Mouse (Mus musculus) heart, postnatal 36 days (tissue): ENCODE measurements around the gene Klhdc9. TPM values are rescaled to one million over a fixed set of nuclear protein-coding genes. Genes with fewer than 3 reads are reported as not detected.
"Not testable (repeated sequence)": the region's sequence is repeated elsewhere in the genome, so short reads cannot be mapped to it uniquely, and the experiment has no call there.

Source experiments
- DNase-seq, 2 experiments: peaks; one replicate each; pipeline ENCODE4 v3.0.0; 2021 to 2022
- intact Hi-C: fragments of 180-260 bp; cut with DNase I; formaldehyde crosslinking; loops from one replicate; pipeline ENCODE4 v1.15.1; 2025
- total RNA-seq, 2 experiments: library from RNA; stranded (reverse); gene quantifications; 2 replicates each; pipeline ENCODE4 v1.2.3; 2021

The Klhdc9 gene
- total RNA-seq, 2 experiments from 2014 or later = not detected

DNA sequence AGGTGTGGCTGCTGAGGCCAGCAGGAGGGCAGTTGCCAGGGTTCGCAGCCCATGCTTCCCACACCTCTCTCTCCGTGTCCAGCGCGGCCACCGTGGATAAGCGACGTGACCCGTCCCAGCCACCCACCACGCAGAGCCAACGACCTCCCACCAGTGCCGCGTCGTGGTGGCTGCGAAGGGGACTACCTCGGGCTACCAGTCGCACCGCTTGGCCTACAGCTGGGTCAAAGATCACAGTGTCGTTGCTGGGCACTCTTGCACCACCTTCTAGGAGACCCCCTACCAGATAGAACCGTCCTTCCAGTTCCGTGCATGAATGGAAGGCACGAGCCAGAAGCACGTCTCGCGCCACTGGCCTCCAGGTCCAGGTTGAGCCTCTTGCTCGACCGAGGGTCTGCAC, 345 bp downstream of the Klhdc9 start:
- intact Hi-C loops = loop anchor here (2.0 kb wide), 1 partner anchor 51 kb away; the partner anchor contains the start of gene Usf1

DNA sequence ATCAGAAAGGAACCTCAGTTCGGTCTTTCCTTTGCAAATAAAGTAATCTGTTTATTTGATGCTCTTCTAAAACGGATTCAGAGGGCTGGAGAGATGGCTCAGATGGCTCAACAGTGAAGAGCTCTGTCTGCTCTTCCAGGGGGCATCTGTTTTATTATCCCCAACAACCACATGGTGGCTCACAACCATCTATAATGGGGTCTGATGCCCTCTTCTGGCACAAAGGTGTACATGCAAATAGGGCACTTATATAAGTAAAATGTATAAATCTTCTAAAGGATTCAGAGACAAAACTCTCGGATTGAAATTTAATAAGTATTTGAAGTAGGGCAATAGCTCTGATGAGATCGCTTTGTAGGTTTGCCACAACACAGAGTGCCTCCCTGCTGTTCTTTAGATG, 2.2 kb downstream of the Klhdc9 start:
- intact Hi-C loops = loop anchor here (2.0 to 5.0 kb wide), 2 partner anchors 208 to 241 kb away; no protein-coding TSS in a partner anchor
- no peak for DNase-seq

More for the DNA sequence above, 345 bp downstream of the Klhdc9 start:
- DNase-seq = no peak

DNA sequence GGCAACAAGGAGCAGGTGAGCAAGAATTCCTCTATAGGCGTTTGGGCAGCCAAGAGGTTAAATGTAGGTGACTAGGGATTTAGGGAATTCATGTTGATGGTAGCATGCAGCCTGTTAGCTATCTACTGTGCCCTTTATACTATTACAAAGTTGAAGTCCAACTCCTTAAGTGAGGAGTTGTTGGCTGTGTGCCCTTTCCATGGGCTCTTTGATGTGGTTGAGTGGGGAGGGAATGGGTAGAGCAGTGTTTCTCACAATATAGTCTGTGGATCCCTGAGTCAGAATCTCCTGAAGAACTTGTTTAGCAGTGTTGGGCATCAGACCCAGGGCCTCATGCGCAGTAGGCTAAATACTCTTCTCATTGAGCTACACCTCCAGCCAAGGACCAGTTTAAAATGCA, 3.8 kb downstream of the Klhdc9 start:
- DNase-seq = no peak
- intact Hi-C loops = loop anchor here (2.0 to 5.0 kb wide), 2 partner anchors 34 to 240 kb away; no protein-coding TSS in a partner anchor

DNA sequence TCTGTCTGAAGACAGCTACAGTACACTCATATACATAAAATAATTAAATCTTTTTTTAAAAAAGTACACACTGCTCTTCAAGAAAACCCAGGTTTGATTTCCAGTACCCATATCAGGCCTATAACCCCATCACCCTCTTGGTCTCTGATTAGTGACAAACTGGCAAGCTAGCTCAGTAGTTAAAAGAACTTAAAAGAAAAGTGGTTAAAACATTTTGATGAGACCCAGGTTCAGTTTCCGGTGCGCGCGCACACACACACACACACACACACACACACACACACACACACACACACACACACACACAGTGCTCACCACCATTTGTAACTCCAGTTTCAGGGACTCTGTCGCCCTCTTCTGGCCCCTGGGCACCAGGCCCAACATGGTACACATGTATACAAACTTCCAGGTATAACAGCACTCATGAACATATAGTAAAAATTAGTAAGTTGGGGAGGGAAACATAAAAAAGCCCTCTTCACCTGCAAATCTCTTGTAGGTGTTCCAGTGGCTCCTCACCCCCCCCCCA, 4.7 kb downstream of the Klhdc9 start:
- intact Hi-C loops = loop anchor here (2.0 to 5.0 kb wide), 2 partner anchors 33 to 239 kb away; no protein-coding TSS in a partner anchor
- no peak for DNase-seq

DNA sequence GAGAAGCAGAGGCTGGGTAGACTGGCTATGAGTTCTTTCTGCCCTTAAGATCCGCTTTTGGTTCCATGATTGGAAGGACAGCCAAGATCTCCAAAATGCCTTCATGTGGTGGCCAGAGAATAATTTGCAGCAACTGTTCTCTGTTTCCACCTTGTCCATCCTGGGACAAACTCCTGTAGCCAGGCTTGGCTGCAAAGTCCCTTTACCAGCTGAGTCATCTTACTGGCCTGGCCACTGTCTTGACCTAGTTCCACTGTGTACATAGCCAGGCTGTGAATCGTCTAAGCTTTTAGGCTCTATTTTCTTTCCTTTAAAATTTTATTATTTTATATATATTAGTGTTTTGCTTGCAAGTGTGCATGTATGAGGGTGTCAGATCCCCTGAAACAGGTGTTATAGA, 11.4 kb downstream of the Klhdc9 start:
- intact Hi-C loops = no loop called here
- no peak for DNase-seq

DNA sequence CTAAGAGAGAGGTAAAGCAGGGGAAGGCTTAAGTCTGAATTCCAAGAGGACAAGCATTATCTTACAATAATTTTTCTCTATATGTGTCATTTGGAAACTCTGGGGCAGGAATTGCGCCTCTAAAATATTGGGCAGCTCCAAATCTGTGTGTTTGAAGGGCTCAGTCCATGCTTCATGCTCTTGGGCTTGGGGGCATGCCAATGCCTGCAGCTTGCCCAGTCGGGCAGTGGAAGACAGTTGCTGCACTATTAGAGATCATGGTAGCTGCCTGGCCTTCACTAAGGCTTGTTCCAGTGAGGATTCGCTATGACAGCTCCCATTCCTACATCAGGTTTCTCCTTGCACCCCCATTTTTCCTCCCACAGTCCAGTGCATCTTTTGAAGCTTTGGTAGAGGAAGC, 11.9 kb downstream of the Klhdc9 start:
- no peak for DNase-seq
- intact Hi-C loops = no loop called here

DNA sequence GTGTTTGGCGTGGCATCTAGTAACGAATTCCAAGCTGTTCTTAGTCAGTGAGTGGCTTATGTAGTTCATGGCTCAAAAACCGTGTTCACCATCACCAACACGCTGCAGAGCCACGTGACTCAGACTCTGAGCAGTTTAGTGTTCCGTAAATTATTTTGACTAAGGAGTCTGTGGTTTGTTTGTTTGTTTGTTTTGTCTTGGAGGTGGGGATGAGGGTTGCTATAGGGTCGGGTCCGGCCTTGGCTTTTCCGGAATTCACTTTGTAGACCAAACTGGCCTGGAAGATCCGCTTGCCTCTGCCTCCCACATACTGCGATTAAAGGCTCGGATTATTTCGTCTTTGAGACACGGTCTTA, 14.5 kb downstream of the Klhdc9 start:
- DNase-seq = no peak
- intact Hi-C loops = no loop called here

DNA sequence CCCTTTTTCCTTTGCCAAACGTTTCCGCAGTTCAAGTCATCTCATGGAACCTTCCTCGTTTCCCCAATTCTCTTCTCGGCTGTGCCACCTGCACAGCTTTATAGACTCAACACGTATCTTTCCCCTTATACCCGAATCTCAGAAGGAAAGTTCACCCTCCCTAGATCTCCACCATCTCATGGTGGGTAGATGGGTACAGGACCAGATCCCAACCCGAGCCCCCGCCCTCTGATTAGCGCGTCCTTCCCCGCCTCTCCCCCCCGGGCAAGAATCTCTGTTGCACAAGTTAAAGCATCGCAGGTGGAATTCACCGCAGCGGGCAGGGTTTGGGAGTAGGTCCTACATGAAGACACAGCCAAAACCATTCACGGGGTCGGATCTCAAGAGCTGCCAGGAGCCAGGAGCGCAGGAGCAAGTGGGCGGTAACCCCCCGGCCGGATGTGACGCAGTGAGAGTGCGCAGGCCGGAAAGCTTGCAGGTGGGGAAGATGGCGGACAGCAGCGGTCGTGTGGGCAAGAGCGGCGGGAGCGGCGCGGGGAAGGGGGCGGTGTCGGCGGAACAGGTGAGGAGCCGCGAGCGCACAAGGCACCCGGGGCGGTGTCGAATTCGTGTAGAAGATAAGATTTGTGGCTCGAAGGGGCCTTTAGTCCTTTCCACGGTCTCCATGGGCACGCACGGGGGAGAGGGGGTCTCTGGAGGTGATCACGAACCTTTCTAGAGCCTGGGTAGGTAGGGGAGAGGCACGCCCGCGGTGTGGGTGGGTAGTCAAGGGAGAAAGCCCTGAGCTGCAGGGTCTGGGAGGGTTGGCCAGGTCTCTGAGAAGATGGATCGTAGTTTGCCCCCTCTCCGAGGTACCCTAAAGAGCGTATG, 15.1 kb downstream of the Klhdc9 start, which contains the start of the genes Nit1 and Pfdn2:
Gene Nit1 (minus strand): TSS at position 422 of the 870 bp plus-strand sequence.
Gene Pfdn2 (plus strand): TSS at position 446 of the 870 bp plus-strand sequence.
- DNase-seq = peak; percentile 88 to 91
- intact Hi-C loops = loop anchor here (1.0 kb wide), 1 partner anchor 15 kb away; no protein-coding TSS in a partner anchor

DNA sequence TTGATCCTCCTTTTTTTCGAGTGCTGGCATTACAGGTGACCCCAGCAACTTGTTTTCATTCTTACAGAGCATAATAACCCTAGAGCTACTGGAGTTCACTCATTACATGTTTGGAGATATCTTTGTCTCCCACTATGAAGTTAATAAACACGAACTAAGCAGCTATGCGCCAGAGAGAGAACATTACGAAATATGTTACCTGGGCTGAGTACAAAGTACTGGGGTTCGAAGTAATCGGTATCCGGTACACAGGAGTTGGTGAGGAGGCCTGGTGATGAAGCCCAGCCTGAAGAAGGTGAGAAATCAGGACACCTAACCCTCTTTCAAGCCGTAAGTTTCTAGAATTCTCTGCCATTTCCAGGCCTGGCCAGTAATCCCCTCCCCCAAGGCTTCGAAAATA, 15.9 kb downstream of the Klhdc9 start:
- DNase-seq = no peak
- intact Hi-C loops = loop anchor here (1.0 kb wide), 1 partner anchor 14 kb away; no protein-coding TSS in a partner anchor

DNA sequence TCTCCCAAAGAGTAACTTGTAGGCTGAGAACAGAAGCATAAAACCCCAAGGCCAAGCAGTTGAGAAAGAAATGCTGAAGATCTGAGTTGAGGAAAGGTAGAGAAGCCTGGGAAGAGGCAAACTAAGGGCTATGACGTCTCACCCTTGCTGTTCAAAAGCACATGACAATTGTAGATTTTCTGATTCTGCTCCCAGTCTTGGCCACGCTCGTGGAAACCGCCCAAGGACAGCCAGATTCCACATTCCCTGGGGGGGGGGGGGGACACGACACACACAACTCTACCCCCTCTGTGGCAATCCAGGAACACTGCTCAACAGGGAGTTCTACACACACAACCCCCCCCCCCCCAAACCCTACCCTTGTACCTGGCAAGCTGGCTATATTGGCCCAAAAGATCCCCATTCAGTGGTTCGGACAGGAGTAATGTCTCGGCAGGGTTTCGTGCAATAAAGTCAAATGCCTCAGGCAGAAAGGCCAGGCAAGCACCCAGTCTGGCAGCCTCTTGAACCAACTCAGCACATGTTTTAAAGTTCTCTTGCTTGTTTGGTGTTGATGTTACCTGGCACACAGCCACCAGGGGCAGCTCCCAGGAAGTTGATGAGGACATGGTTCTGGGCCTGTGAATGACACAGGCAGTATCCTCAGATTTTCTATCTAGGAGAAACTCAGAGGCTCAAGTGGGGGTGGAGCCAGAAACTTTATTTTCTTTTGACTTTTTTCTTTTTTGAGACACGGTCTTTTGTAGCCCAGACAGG, 16.5 kb downstream of the Klhdc9 start:
- intact Hi-C loops = no loop called here
- DNase-seq = no peak

DNA sequence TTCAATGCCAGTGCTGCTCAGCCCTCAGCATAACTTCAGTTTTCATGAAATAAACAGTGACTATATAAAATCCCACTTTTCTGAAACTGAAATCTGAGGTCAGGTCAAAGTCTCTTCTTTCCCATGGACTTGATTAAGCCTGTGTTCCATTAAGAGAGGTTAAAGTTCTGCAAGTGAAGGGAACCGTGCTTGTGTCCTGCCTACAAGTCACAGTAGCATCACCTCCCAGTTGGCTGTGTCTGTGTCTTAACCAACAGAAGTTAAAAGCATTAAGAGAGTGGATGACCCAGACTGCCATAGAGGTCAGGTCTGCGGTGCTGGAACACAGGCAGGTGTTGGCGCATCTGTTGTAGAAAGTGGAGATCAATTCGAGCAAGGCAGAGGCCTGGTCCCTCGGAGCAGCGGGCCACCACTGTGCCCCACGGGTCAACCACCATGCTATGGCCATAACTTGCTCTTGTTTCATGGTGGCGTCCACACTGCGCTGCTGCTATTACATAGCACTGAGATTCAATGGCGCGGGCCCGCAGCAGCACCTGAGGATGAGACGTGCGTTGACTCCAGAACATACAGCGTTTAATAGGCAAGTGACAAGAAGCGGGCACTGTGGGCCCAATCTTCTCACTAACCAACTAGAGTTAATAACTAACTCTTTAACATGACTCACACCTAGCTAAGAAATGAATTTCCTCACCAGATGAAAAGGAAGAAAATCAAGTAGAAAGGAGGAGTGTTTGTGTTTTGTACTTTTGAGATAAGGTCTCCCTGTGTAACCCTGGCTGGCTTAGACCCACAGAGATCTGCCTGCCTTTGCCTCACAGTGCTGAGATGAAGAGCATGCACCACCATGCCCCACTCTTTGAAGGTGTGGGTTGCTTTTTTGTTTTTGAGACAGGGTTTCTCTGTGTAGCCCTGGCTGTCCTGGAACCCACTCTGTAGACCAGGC, 18.1 kb downstream of the Klhdc9 start:
- no peak for DNase-seq
- intact Hi-C loops = no loop called here

DNA sequence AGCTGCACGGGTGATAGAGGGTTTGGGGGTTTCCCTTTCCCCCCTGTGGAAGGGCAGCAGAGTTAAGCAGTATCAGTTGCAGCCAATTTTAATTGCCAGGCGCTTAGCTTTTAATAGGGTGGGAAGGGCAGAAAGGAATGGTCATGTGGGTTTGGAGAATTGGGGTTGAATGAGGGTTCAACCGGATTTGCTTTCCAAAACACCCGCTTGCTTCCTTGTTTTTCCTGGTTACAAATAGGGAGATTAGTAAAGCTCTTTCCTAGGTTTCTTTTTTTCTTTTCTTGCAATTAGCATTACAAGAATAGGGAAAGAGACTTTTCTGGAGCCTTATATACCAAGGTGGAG, 30.4 kb downstream of the Klhdc9 start:
- no peak for DNase-seq
- intact Hi-C loops = loop anchor here (1.0 to 5.0 kb wide), 2 partner anchors 15 to 83 kb away; partner anchors contain the start of genes Nit1 and Pfdn2

DNA sequence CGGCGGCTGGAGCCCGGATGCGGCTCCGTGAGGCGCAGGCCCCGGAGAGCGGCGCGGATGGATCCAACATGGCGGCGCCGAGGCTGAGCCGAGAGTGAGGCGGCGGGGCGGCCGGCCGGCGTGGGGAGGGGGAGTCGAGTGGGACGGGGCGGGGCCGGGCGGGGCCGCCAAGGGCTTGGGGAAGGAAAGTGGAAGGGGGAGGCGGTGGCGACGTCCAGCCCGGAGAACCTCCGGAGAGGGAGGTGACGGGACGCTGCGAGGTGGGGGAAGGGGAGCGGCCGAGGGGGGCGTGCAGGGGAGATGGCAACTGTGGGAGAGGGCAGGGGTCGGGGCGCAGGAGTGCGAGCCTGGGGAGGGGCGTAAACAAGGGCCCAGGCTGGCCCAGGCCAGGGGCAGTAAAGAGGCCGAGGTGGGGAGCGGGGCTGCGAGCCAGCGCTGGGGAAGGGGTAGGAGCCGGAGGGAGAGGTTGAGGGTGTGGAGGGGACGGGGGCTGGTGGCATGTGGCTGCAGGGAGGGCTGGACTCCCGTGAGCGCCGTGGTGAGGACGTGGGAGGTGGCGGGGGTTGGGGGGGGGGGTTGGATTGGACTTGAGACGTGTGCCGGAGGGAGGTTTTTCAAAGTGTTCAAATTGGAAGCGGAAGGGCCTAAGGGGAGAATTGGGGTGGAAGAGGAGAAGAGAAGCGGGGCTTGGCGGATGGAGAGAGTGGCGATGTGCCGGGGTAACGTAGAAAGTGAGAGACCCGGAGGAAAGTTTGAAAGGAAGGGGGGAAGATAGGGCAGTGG, 31.0 kb downstream of the Klhdc9 start:
- intact Hi-C loops = loop anchor here (1.0 to 5.0 kb wide), 3 partner anchors 16 to 82 kb away; partner anchors contain the start of genes Nit1, Pfdn2 and Usf1
- peak; percentile 23 to 48 for DNase-seq

DNA sequence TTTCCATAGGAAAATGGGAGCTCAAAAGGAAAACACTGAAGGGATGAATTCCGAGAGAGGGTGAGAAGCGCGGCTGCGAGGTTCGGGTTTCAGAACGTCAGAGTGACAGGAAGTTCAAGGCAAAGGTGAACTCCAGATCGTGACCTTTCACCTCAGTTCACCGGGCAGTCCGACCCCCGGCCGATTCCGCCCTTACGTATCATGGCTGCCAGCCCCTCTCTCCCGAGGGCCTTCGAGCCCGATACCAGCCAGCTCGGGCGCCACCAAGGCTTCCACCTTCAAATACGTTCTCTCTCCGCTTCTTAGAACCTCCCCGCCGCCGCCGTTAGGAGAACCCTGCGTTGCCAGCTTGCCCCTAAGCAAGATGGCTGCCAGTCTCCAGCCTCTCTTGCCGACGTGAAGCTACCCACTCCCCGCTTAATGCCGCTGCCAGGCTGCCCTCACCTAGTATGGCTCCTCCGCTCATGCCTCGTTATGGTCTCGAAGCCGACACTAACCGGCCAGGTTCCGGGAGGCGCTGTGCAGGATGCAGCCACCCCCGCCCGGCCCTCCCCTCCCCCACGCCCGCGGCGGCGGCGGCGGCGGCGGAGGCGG, 31.7 kb downstream of the Klhdc9 start, which contains the start of gene Dedd:
Gene Dedd (plus strand): TSS at position 307 of the 594 bp plus-strand sequence.
- intact Hi-C loops = loop anchor here (1.0 kb wide), 2 partner anchors 35 to 82 kb away; partner anchors contain the start of gene Usf1
- DNase-seq = peak; percentile 84 to 93

DNA sequence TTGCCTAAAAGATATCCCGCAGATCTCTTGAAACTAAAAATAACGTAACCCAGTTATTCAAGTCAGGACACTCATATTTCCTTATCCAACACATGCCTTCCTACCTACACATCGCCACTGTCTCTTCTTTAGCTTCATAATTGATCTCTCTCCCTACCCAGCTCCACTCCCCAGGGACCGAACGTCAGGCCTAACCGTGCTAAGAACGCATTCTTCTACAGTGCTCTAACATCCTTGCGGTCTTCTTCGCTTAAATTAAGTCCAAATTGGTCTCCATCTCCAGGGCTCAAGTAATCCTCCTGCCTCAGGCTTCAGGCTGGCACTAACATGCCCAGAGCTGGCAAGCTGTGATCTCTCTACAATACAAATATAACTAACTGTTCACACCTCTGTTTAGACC, 32.4 kb downstream of the Klhdc9 start:
- intact Hi-C loops = loop anchor here (1.0 kb wide), 1 partner anchor 34 kb away; no protein-coding TSS in a partner anchor
- no peak for DNase-seq

DNA sequence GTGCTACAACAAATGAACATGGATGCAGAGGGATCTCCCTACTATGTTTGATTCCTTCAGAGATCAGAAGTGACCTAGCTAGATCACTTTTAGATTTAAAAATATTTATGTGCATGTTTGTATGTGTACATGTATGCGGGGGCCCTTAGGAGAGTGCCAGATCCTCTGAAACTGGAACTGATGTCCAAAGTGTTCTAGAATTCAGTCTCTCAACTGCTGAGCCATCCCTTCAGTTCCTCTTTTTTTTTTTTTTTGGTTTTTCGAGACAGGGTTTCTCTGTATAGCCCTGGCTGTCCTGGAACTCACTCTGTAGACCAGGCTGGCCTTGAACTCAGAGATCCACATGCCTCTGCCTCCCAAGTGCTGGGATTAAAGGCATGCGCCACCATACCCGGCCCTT, 34.0 kb downstream of the Klhdc9 start:
- DNase-seq, intact Hi-C loops: not testable (repeated sequence)

DNA sequence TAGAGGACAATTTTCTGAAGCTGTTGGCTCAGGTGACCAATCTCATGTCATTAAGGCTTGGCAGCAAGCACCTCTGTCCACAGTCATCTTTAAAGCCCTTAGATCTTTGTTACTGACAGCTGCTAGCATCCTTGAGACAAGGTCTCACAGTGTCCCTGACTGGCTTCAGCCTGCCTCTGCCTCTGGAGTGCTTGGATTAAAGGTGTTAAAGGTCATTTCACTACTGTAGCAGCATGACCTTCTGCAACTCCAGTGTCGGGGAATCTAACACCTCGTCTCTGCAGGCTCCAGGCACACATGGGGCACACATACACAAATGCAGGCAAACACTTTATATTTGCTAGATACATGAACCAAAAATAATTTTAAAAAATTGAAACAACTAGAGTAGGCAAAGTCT, 35.0 kb downstream of the Klhdc9 start:
- intact Hi-C loops = no loop called here
- no peak for DNase-seq

DNA sequence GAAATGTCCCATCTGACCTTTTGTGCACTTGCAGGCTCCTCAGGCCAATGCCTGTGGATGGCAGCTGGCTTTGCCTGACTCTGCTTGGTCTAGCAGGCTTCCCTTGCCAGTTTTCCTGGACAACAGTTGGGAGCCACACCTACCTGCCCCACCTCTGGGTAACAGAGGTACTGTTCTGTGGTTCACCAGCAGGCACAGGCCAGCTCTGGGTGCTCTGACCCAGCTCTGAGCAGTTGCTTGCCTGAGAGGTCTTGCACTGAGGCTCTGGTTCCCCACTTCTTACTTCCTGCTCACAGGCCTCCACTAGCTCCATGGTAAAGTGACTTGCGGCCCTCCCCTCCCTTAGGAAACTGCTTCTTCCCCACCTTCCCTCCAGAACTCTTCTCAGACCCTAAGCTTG, 38.6 kb downstream of the Klhdc9 start:
- no peak for DNase-seq
- intact Hi-C loops = loop anchor here (2.0 to 5.0 kb wide), 3 partner anchors 35 to 245 kb away; no protein-coding TSS in a partner anchor
